Mouse (Mus musculus) heart, adult 11 months (tissue): ENCODE data around the gene Sec24d.
"Not testable (repeated sequence)": the region's sequence is repeated elsewhere in the genome, so short reads cannot be mapped to it uniquely, and the experiment has no call there.

Experiments used
- DNase-seq: peaks from one replicate; pipeline ENCODE4 v3.0.0; 2022

Gene Sec24d

GRCm38 (mm10) chr3:123341049-123341448 lies 73.8 kb downstream of the Sec24d start:
- DNase-seq, result peak; percentile 21

DNA sequence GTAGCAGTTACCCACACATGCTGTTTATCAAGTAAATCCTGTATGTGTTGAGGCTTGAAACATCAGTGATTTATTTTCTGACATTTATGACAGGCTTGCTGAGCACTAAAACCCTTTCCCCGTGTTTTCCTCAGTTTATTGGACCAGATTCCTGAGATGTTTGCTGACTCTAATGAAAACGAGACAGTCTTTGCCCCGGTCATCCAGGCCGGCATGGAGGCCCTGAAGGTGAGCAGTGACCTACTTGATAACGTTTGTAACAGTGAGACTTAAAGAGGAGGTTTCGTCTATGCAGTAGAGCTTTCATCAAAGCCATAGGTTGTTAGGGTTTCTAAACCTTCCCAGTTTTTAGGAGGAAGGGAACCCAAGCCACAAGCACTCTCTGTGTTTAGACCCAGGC lies 76.4 kb downstream of the Sec24d start:
- no peak for DNase-seq

- DNase-seq, result peak; percentile 52
Observed at GRCm38 (mm10) chr3:123348080-123348802, 81.0 kb downstream of the Sec24d start.

DNA sequence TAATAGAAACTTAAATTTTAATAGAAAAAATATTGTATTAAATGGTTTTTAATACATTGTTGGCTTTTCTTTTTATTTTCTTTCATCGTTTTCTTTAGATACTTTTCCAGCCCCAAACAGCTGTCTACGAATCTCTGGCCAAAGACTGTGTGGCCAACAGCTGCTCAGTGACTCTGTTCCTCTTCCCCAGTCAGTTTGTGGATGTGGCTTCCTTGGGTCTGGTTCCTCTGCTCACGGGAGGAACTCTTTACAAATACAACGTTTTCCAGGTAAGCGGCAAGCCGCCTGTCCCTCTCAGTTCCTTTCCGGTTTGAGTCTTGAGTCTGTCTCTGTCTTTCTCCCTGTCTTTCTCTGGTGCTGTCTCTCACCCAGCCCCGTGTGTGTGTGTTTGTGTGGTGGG lies 83.3 kb downstream of the Sec24d start:
- peak; percentile 74 for DNase-seq

GRCm38 (mm10) chr3:123351519-123351918 lies 84.3 kb downstream of the Sec24d start:
- DNase-seq, result peak; percentile 95

DNA sequence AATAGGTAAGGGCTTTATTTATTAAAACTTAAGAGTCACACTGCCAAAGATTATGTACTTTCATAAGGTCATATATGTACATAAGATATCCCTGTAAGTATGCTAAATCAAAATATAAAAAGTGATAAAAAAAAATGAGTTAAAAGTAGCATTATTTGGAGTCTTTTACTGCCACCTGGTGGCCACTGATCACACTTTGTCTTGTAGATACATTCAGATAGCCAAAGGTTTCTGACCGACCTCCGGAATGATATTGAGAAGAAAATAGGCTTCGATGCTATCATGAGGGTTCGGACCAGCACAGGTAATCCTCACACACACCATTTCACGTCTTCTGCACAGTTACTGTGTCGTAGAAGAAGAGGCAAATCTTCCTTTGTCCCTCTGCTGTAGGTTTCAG lies 85.9 kb downstream of the Sec24d start:
- no peak for DNase-seq

DNA sequence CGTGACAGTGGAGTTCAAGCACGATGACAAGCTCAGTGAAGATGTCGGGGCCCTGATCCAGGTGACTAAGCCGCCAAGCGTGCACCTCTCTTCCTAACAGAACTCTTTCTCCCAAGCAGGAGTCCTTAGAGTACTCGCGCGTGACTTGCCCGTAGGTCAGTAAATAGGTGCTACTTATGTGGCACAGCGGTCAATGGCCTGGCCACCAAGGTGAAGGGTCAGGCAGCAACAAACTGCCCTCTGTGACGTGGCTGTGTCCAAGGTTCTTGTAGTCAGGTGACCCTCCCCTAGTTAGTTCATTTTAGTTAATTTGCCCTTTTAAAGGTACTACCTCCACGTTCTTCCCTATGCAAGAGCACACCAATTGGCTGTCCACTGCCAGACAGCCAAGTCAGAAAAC lies 86.4 kb downstream of the Sec24d start:
- no peak for DNase-seq

DNA sequence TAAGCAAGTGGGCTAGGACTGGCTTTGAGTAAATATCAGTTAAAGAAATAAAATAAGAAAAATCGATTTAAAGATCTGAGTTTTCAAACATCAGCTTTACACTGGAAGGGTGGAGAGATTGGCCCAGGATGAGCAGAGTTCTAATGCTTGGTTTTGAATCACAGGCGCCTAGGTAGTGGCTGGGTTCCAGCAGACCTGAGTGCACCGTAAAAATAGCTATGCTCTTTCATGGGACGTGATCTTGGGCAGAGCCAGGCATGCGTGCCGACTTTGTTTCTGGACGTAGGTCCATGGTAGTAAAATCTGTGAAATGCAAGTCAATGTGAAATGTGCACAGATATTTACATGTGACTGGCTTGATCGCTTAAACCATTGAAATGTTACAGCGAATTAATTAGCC lies 87.1 kb downstream of the Sec24d start:
- DNase-seq, result peak; percentile 94

DNA sequence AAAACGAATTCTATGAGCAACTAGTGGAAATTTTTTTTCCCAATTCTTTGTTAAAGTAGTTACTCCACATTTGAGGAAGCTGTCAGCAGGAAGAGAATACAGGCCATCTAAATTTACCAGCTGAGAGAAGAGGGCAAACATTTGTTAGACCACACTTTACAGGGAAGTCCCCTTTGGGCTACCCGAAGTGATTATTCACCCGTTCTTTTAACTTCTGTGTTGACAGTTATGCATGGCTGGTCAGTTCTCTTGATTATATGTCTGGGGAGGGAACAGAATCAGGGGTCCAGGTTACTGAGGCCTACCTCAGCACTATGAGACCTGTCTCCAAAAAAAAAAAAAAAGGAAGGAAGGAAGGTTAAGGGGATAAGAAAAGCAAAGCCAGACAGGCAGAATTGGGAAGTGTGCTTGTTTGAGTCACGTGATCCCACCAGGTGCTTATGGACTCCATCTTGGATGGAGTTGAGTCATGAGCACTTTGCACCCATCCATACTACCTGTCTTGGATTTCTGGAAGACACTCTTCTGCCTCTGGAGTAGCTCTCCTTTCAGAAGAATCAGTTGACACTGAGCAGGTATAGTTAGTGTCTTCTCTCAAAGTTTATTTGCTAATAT lies 89.2 kb downstream of the Sec24d start:
- peak; percentile 82 for DNase-seq

GRCm38 (mm10) chr3:123366820-123367219 lies 99.6 kb downstream of the Sec24d start:
- peak; percentile 3 for DNase-seq

DNA sequence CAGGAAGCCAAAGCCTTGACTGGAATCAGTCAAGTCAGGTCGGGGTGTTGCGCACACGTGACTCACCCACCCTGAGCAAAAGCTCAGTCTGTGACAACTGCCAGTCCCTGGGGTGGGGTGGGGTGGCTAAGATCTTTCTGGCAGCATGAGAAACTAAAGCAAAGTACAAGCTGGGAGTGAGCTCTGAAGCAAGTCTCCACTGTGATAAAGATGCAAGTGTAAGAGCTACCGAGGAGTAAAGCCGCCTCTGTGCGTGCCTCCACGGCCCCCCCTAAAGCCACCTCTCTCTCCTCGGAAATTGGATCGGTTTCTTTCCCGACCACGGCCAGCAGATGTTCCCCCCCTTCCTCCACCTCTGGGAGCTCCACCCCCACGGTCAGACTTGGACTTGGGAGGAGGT lies 101.9 kb downstream of the Sec24d start:
- DNase-seq, result peak; percentile 93

DNA sequence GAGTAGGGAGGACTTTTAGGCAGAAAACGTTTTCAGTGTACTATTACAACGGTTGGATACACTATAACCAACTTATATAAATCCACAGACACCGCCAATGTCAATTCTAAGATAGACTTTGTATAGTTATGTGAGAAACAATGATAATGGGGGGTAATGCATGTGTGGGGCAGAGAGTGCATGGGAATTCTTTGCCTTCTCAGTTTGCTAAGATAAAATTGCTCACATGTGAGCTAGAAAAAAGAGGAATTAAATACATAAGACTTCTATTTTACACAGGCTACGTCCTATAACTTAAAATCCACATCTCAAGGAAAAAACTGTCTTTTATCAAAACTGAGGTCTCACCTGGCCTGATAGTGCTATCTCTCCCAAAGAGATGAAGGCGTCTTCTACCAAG lies 103.7 kb downstream of the Sec24d start:
- no peak for DNase-seq

- peak; percentile 96 for DNase-seq
Observed at GRCm38 (mm10) chr3:123371766-123372535, 104.7 kb downstream of the Sec24d start.

GRCm38 (mm10) chr3:123376562-123376961 lies 109.3 kb downstream of the Sec24d start:
- DNase-seq, result no peak

- DNase-seq, result peak; percentile 23
Observed at GRCm38 (mm10) chr3:123384435-123384834, 117.2 kb downstream of the Sec24d start.

GRCm38 (mm10) chr3:123385118-123385485 lies 117.8 kb downstream of the Sec24d start:
- no peak for DNase-seq

DNA sequence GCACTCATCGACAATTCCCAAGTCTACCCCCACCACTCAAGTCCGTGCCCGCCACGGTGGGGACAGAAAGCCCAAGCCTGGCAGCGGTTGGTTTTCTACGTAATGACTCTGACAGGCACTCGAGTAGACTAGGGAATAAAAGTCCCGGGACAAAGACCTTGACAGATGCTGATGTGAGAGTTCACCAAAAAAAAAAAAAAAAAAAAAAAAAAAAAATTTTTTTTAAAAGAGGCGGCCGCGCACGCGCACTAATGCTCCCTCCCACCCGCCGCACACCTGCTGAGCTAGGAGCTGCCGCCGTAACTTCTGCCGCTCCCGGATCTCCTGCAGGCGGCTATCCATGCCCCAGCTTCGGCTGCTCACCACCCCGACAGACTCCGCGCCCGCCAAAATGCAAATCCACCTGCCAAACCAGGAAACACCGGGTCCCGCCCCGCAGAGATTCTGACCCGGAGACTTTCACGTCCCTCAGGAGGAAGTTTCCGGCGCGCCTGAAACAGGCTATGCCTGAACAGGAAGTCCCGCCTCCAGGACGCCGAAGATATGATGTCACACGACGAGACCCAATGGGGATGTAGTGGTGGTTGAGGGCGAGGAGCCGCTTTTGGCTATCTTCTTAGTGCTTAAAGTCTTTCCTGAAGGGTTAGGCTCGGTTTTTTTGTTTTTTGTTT lies 118.4 kb downstream of the Sec24d start, which contains the start of gene Mettl14:
TSS of gene Mettl14 (minus strand) at position 623 of the 671 bp plus-strand sequence.
- peak; percentile 100 for DNase-seq

DNA sequence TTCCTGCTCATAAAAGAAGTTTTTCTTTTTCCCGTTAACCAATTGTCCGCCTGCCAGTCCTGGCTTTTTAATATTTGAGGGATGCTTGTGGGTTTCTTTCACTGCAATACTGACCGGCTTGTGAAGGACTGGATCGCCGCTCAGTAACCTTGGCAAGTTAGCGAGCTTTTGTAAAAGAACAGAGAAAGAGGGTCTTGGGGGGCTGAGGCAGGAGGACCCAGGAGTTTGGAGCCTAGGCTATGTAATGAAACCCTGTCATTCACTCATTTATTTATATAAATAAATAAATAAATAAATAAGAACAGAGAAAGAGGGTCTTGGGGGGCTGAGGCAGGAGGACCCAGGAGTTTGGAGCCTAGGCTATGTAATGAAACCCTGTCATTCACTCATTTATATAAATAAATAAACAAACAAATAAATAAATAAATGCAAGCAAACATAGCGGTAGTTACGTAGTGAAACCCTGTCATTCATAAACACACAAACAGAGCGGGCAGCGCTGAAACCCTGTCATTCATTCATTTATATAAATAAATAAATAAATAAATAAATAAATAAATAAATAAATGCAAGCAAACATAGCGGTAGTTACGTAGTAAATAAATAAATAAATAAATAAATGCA lies 119.0 kb downstream of the Sec24d start:
- not testable (repeated sequence) for DNase-seq

DNA sequence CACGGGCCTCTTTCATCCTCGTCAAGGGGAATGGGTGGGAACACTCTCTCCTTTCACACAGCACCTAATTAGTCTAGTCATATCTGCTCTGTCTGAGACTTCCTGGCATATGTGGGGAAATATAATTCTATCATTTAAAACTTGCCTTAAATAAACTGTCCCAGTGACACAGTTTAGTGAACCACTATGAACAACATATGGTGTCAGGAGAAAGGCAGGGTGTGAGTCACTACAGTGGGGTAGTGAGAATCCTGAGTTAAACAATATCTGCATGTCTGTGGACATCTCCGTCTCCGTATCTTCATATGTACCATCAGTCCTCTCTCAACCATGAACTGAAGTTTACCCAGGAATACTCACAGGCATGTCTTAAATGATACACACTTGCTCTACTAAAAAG lies 123.9 kb downstream of the Sec24d start:
- DNase-seq, result peak; percentile 1

- no peak for DNase-seq
Observed at GRCm38 (mm10) chr3:123395611-123396010, 128.4 kb downstream of the Sec24d start.

- DNase-seq, result peak; percentile 44
Observed at GRCm38 (mm10) chr3:123397562-123398481, 130.6 kb downstream of the Sec24d start.

- DNase-seq, result no peak
Observed at GRCm38 (mm10) chr3:123404945-123405344, 137.7 kb downstream of the Sec24d start.
